Mouse (Mus musculus) G1E (cell line): Measurements from ENCODE around the gene Snx13. TPM values are rescaled to one million over a fixed set of nuclear protein-coding genes. Genes with fewer than 3 reads are reported as not detected.
A peak's percentile ranks its signal among the peaks of the same experiment; 100 is the strongest.

Experiments used
- ATAC-seq: 2 replicates; pipeline ENCODE4 v1.8.0; 2016; ENCODE audit warnings: mild to moderate bottlenecking; ENCODE audit not compliant: insufficient number of reproducible peaks, poor library complexity, low FRiP score, severe bottlenecking; ENCODE audit errors: extremely low read depth
- DNase-seq: peaks from one replicate; pipeline ENCODE4 v3.0.0; 2012; ENCODE audit warnings: low spot score
- H3K27me3 ChIP-seq: 2 replicates; pipeline ENCODE4 v1.6.1; 2012; ENCODE audit warnings: mild to moderate bottlenecking, low read length, inconsistent platforms; ENCODE audit not compliant: insufficient read depth
- H3K36me3 ChIP-seq: replicated peaks from 2 replicates; pipeline ENCODE3; 2012; ENCODE audit warnings: mild to moderate bottlenecking, inconsistent platforms
- H3K4me1 ChIP-seq: 2 replicates; pipeline ENCODE4 v1.6.1; 2012; ENCODE audit warnings: low read depth, low read length, inconsistent platforms, mixed read lengths; ENCODE audit not compliant: insufficient read depth
- H3K4me3 ChIP-seq: 2 replicates; pipeline ENCODE4 v1.5.1; 2012; ENCODE audit warnings: low read depth, mild to moderate bottlenecking, inconsistent platforms, low read length, moderate library complexity, mixed read lengths
- H3K9me3 ChIP-seq: replicated peaks from 2 replicates; pipeline ENCODE4 v1.6.1; 2012; ENCODE audit warnings: inconsistent platforms
- CTCF ChIP-seq: IDR thresholded peaks from 2 replicates; pipeline ENCODE4 v1.5.1; 2012; ENCODE audit warnings: low read depth, low read length, inconsistent platforms, mixed read lengths
- GATA1 ChIP-seq: IDR thresholded peaks from 2 replicates; pipeline ENCODE4 v1.6.1; 2012; ENCODE audit warnings: borderline replicate concordance, low read length, inconsistent platforms, mixed read lengths
- GATA2 ChIP-seq: IDR thresholded peaks from 2 replicates; pipeline ENCODE4 v1.6.1; 2012; ENCODE audit warnings: low read depth, low read length, inconsistent platforms, borderline replicate concordance
- POLR2AphosphoS5 ChIP-seq: IDR thresholded peaks from 2 replicates; pipeline ENCODE4 v1.6.1; 2012; ENCODE audit warnings: low read depth, low read length, inconsistent platforms; ENCODE audit not compliant: insufficient replicate concordance
- TAL1 ChIP-seq: conservative IDR thresholded peaks from 2 replicates; pipeline ENCODE4 v1.6.1; 2012; ENCODE audit warnings: low read depth, low read length, inconsistent platforms, mixed read lengths
- polyA plus RNA-seq: library from polyadenylated mRNA; stranded (reverse); fragments of >175 nt; gene quantifications from 2 replicates; pipeline ENCODE4 v1.2.3, GENCODE M21; 2012
- total RNA-seq, 2 experiments: library from RNA; stranded (forward) in 1 of 2; stranded (reverse) in 1 of 2; fragments of 200-1000 nt in 1 of 2; fragments of >200 nt in 1 of 2; fragmentation: Nextera tagmentation in 1 of 2; gene quantifications; 2 replicates each; pipeline ENCODE4 v1.2.3; 2014 to 2017

Snx13 gene
- total and polyA plus RNA-seq, 3 experiments = 11.4 to 49.8 (median 23.3) TPM

- no peaks in the 10 kb centered on the region for H3K36me3 ChIP-seq
- ATAC-seq = no peak
- TF ChIP-seq GATA1 = no peak
- TF ChIP-seq TAL1 = no peak
- TF ChIP-seq GATA2 = no peak
- no peak for TF ChIP-seq POLR2AphosphoS5
- no peak for TF ChIP-seq CTCF
- no peak overlapping the region for H3K4me3 ChIP-seq
- no peak for DNase-seq
- no peaks in the 10 kb centered on the region; the same call in 1 of the 2 replicates for H3K4me1 ChIP-seq
- no peaks in the 10 kb centered on the region for H3K9me3 ChIP-seq
- 0 out of 2 replicates have a peak, but pooled peaks cover 2% of the 10 kb centered on the region for H3K27me3 ChIP-seq
These were observed 25.7 kb upstream of the Snx13 start for GRCm38 (mm10) chr12:35021285-35021684.

DNA sequence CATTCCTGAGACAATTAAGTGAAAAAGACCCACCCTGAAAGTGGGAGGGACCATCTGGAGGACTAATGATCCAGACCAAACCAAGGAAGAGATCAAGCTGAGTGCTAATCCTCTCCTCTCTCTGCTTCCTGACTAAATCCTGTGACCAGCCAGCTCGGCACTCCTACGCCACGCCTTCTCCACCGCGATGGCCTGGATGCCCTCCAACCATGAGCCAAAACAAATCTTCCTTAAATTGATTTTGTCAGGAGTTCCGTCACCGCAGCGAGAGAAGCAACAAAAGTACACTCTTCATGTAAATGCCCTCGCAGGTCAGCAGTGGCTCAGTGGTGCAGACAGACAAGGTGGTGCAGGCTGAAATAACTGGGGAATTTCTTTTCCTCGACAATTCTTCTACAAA lies 24.9 kb upstream of the Snx13 start:
- H3K4me3 ChIP-seq = no peak overlapping the region
- H3K36me3 ChIP-seq = no peaks in the 10 kb centered on the region
- no peaks in the 10 kb centered on the region for H3K4me1 ChIP-seq
- DNase-seq = no peak
- H3K9me3 ChIP-seq = no peaks in the 10 kb centered on the region
- no peak for TF ChIP-seq CTCF
- TF ChIP-seq GATA2 = no peak
- 0 out of 2 replicates have a peak, but pooled peaks cover 2% of the 10 kb centered on the region for H3K27me3 ChIP-seq
- no peak for ATAC-seq

DNA sequence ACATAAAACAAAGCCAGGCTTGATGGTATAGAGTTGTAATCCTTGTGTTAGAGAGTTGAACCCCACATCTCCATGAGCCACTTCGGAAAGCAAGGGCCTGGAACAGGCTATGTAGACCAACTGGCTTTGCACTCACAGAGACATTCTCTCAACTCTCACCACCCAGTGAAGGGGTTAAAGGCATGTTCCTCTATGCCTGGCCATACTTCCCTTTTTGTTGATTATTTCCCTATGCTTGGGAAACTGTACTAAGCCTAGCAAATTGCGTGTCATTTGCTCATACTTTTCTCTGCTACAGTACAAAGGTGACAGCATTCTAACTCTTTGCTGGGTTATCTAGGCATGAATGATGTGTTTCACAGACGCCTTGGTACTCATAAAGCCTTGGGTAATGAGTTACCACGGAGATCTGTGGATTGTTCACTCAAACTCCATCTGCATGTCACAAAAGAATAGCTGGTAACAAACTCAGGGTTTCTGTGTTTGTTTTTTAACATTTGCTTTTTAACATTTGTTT lies 21.0 kb upstream of the Snx13 start:
- peaks cover 2% of the 10 kb centered on the region; the same call in 1 of the 2 replicates for H3K27me3 ChIP-seq
- H3K4me1 ChIP-seq = no peaks in the 10 kb centered on the region
- no peaks in the 10 kb centered on the region for H3K9me3 ChIP-seq
- no peak overlapping the region for H3K4me3 ChIP-seq
- ATAC-seq = peak; percentile 40; the same call in 1 of the 2 replicates
- DNase-seq = no peak
- TF ChIP-seq CTCF (no peak), GATA1 (no peak), TAL1 (no peak), GATA2 (no peak), POLR2AphosphoS5 (no peak)
- no peaks in the 10 kb centered on the region for H3K36me3 ChIP-seq

GRCm38 (mm10) chr12:35027533-35027932 lies 19.5 kb upstream of the Snx13 start:
- DNase-seq (no peak), ATAC-seq (no peak)
- TF ChIP-seq CTCF (no peak), TAL1 (no peak), GATA1 (no peak), POLR2AphosphoS5 (no peak), GATA2 (no peak)
- no peaks in the 10 kb centered on the region for H3K36me3 ChIP-seq
- no peaks in the 10 kb centered on the region; the same call in 1 of the 2 replicates for H3K27me3 ChIP-seq
- no peaks in the 10 kb centered on the region for H3K9me3 ChIP-seq
- H3K4me3 ChIP-seq = no peak overlapping the region
- H3K4me1 ChIP-seq = no peaks in the 10 kb centered on the region

- Histone ChIP-seq H3K27me3 (0 out of 2 replicates have a peak, but pooled peaks cover 4% of the 10 kb centered on the region), H3K36me3 (no peaks in the 10 kb centered on the region), H3K4me1 (peaks cover 4% of the 10 kb centered on the region; the same call in 1 of the 2 replicates), H3K9me3 (no peaks in the 10 kb centered on the region), H3K4me3 (no peak overlapping the region)
- DNase-seq = no peak
- TF ChIP-seq TAL1 (no peak), POLR2AphosphoS5 (no peak), CTCF (no peak), GATA1 (no peak), GATA2 (no peak)
- no peak for ATAC-seq
These were observed 8.1 kb upstream of the Snx13 start for GRCm38 (mm10) chr12:35038668-35039570.

DNA sequence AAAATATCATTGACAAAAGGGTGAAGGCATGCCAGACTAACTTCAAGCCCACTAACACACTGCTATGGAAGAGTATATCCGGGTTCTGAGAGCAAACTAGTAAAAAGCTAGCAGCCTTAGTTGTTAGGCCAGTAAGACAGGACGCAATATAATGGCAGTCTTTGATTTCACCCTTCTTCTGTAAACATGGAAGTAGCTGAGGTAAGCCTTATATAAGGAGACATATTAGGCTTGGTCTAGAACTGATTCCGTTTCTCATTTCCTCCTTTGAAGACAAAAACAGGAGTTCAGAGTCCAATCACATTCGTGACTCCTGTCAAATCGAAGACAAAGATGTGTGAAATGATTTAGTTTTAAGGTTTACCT lies 7.4 kb upstream of the Snx13 start:
- Histone ChIP-seq H3K4me3 (no peak overlapping the region), H3K36me3 (no peaks in the 10 kb centered on the region), H3K4me1 (peaks cover 4% of the 10 kb centered on the region), H3K27me3 (0 out of 2 replicates have a peak, but pooled peaks cover 4% of the 10 kb centered on the region), H3K9me3 (no peaks in the 10 kb centered on the region)
- ATAC-seq (no peak), DNase-seq (no peak)
- no peak for TF ChIP-seq GATA1
- no peak for TF ChIP-seq CTCF
- no peak for TF ChIP-seq POLR2AphosphoS5
- TF ChIP-seq TAL1 = no peak

DNA sequence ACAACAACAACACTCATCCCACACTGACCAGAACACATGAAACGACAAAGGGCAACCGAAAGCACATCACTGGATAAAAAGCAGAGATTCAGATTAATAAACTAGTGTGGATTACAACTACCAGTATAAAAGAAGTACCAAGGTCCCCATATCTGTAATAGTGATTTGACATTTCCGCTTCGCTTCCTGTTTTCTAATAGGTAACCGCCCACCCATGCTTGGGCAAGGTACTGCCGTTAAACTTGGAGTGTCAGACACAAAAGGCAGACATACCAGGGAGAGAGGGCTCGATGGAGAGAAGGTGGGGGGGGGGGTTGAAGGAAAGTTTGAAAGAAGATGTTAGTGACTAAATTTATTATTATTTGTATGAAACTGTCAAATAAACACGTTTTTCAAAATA lies 5.0 kb upstream of the Snx13 start:
- Histone ChIP-seq H3K9me3 (no peaks in the 10 kb centered on the region), H3K27me3 (0 out of 2 replicates have a peak, but pooled peaks cover 4% of the 10 kb centered on the region), H3K36me3 (no peaks in the 10 kb centered on the region), H3K4me1 (peaks cover 7% of the 10 kb centered on the region), H3K4me3 (no peak overlapping the region)
- DNase-seq (no peak), ATAC-seq (no peak)
- TF ChIP-seq GATA2 (no peak), TAL1 (no peak), GATA1 (no peak), POLR2AphosphoS5 (no peak), CTCF (no peak)
